Mouse (Mus musculus) heart, embryonic 10.5 days (tissue): ENCODE results near the gene Ugcg. TPM values are rescaled to one million over a fixed set of nuclear protein-coding genes. Genes with fewer than 3 reads are reported as not detected.
"Not testable (repeated sequence)": the region's sequence is repeated elsewhere in the genome, so short reads cannot be mapped to it uniquely, and the experiment has no call there.

Source experiments
- DNase-seq: peaks from one replicate; pipeline ENCODE4 v3.0.0-alpha.2; 2017; ENCODE audit warnings: low spot score
- H3K27ac ChIP-seq: fragments of 300-500 bp; sonication (generic); 2 replicates; pipeline ENCODE4 v1.5.1; 2016; ENCODE audit warnings: mild to moderate bottlenecking
- H3K27me3 ChIP-seq: fragments of 300-500 bp; sonication (generic); 2 replicates; pipeline ENCODE4 v1.6.1; 2016; ENCODE audit warnings: mild to moderate bottlenecking; ENCODE audit not compliant: poor library complexity, insufficient read depth, severe bottlenecking
- H3K36me3 ChIP-seq: fragments of 300-500 bp; sonication (generic); 2 replicates; pipeline ENCODE4 v1.6.1; 2016; ENCODE audit warnings: mild to moderate bottlenecking, moderate library complexity
- H3K4me1 ChIP-seq: fragments of 300-500 bp; sonication (generic); 2 replicates; pipeline ENCODE4 v1.6.1; 2016; ENCODE audit warnings: mild to moderate bottlenecking
- H3K4me3 ChIP-seq: fragments of 300-500 bp; sonication (generic); 2 replicates; pipeline ENCODE4 v1.5.1; 2016; ENCODE audit warnings: mild to moderate bottlenecking, moderate library complexity
- H3K9me3 ChIP-seq: fragments of 300-500 bp; sonication (generic); 2 replicates; pipeline ENCODE4 v1.6.1; 2016; ENCODE audit warnings: mild to moderate bottlenecking, moderate library complexity
- WGBS: fragments of 180-500 bp; shearing (Covaris S2); methylation state at CpG from one replicate; pipeline ENCODE4 v1.1.7; 2016; 5-methylcytosine and 5-hydroxymethylcytosine counted together
- polyA plus RNA-seq: library from polyadenylated mRNA; unstranded; fragments of >200 nt; fragmentation: Nextera tagmentation; extraction: Ambion mirVana; gene quantifications from 2 replicates; pipeline ENCODE4 v1.2.1, GENCODE M21; 2016

The Ugcg gene
- polyA plus RNA-seq, 1 experiment from 2014 or later = 9.7 TPM

- Histone ChIP-seq H3K36me3 (no peaks in the 10 kb centered on the region), H3K27me3 (no peaks in the 10 kb centered on the region), H3K4me3 (no peak overlapping the region), H3K9me3 (no peaks in the 10 kb centered on the region), H3K4me1 (peaks cover 3% of the 10 kb centered on the region; the same call in 1 of the 2 replicates), H3K27ac (no peak overlapping the region)
- 52% methylated on average over 3 of the region's 3 CpGs for WGBS
- no peak for DNase-seq
Measured at GRCm38 (mm10) chr4:59257866-59258265, 68.8 kb downstream of the Ugcg start.

DNA sequence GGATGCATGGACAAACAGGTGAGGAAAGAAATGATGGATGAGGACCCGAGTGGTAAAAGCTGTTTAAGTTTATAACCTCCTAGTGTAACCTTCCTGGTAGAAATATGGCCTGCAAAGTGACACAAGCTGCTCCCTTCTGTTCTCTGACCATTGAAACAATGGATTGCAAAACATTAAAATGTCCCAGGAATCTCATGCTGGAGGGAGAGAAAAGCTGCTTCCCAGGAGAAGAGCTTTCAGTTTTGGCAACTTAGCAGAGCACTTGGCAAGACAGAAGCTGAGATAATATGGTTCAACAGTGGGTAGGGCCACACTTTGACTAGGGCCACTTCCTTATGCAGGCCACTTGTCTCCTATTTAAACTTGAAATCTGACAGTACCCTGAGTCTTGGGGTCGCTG, 69.7 kb downstream of the Ugcg start:
- Histone ChIP-seq H3K27me3 (no peaks in the 10 kb centered on the region), H3K9me3 (no peaks in the 10 kb centered on the region), H3K36me3 (no peaks in the 10 kb centered on the region), H3K4me3 (no peak overlapping the region), H3K4me1 (no peaks in the 10 kb centered on the region), H3K27ac (no peak overlapping the region)
- 88% methylated on average over 2 of the region's 2 CpGs for WGBS
- no peak for DNase-seq

- Histone ChIP-seq H3K27me3 (no peaks in the 10 kb centered on the region), H3K27ac (no peak overlapping the region)
- WGBS = 63% methylated on average over 1 of the region's 1 CpGs
Measured at GRCm38 (mm10) chr4:59259806-59260205, 70.7 kb downstream of the Ugcg start.

GRCm38 (mm10) chr4:59260871-59261515, 71.9 kb downstream of the Ugcg start:
- 82% methylated on average over 13 of the region's 13 CpGs for WGBS

More at GRCm38 (mm10) chr4:59259806-59260205, 70.7 kb downstream of the Ugcg start:
- no peaks in the 10 kb centered on the region for H3K36me3 ChIP-seq
- no peak overlapping the region for H3K4me3 ChIP-seq
- no peak for DNase-seq
- no peaks in the 10 kb centered on the region for H3K9me3 ChIP-seq
- no peaks in the 10 kb centered on the region for H3K4me1 ChIP-seq

DNA sequence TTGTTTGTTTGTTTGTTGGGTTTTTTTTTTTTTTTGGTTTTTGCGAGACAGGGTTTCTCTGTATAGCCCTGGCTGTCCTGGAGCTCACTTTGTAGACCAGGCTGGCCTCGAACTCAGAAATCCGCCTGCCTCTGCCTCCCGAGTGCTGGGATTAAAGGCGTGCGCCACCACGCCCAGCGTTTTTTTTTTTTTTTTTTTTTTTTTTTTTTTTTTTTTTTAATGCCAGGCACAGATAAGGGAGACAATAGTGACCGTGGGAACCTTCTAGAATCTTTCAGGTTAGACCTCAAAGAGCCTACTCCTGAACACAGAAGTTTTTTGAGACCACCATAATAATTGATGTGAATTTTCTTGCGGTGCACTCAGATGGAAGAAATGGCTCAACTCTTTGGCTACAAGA, 72.5 kb downstream of the Ugcg start:
- H3K9me3 ChIP-seq, H3K27me3 ChIP-seq, H3K4me1 ChIP-seq, H3K4me3 ChIP-seq, H3K36me3 ChIP-seq, H3K27ac ChIP-seq, DNase-seq: not testable (repeated sequence)
- WGBS = 84% methylated on average over 10 of the region's 10 CpGs

More at GRCm38 (mm10) chr4:59260871-59261515, 71.9 kb downstream of the Ugcg start:
- no peaks in the 10 kb centered on the region for H3K36me3 ChIP-seq
- no peaks in the 10 kb centered on the region for H3K4me1 ChIP-seq
- no peaks in the 10 kb centered on the region for H3K27me3 ChIP-seq
- no peak overlapping the region for H3K4me3 ChIP-seq
- no peaks in the 10 kb centered on the region for H3K9me3 ChIP-seq
- H3K27ac ChIP-seq = peak overlapping the region; percentile 6; the same call in 1 of the 2 replicates
- no peak for DNase-seq

DNA sequence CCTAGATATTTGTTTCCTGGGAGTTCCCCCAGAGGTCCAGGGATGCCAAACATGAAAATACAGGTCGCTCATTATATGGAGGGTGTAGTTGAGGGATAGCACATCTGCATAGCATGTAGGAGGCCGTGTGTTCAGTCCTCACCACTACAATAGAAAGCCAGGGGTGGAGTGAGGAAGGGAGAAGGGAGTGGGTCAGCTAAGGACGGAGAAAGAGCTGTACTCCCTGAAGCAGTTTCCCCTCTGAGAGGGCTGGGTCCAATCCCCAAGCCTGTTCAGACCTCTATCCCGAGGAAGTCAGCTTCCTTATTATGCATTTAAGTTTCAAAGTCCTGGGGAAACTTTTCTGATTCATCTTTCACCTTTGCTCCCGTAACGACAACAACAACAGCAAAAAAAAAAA, 73.1 kb downstream of the Ugcg start:
- no peaks in the 10 kb centered on the region for H3K4me1 ChIP-seq
- no peaks in the 10 kb centered on the region for H3K27me3 ChIP-seq
- H3K36me3 ChIP-seq = no peaks in the 10 kb centered on the region
- WGBS = 75% methylated on average over 6 of the region's 6 CpGs
- DNase-seq = no peak
- no peak overlapping the region for H3K4me3 ChIP-seq
- no peaks in the 10 kb centered on the region for H3K9me3 ChIP-seq
- H3K27ac ChIP-seq = no peak overlapping the region

- Histone ChIP-seq H3K4me3 (no peak overlapping the region), H3K4me1 (no peaks in the 10 kb centered on the region), H3K9me3 (0 out of 2 replicates have a peak, but pooled peaks cover under 1% of the 10 kb centered on the region), H3K27me3 (no peaks in the 10 kb centered on the region), H3K27ac (no peak overlapping the region), H3K36me3 (no peaks in the 10 kb centered on the region)
- 82% methylated on average over 2 of the region's 2 CpGs for WGBS
- DNase-seq = no peak
Measured at GRCm38 (mm10) chr4:59263418-59263817, 74.4 kb downstream of the Ugcg start.

DNA sequence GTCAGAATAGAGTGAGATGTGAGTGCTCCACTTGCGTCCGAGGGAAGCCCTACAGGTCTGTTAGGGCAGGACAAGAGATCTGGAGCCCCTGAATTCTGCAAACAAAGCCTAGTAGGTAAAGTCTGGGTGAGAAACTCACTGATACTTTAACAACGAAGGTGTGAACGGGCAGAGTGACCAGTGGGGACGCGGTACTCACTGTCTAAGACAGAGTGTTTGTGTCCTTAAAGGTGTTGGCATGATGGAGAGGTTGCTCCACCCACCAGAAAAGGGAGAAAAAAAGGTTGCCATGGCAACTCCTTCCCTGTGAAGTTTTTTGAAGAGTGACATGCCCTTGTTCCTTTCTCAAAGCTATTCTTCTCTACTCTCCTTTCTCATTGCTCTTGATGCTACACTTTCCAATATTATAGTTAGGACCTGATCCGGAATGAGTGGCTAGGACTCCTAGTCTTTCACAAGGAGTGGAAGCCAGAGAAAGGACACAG, 75.6 kb downstream of the Ugcg start:
- no peaks in the 10 kb centered on the region for H3K27me3 ChIP-seq
- WGBS = 72% methylated on average over 7 of the region's 7 CpGs

DNA sequence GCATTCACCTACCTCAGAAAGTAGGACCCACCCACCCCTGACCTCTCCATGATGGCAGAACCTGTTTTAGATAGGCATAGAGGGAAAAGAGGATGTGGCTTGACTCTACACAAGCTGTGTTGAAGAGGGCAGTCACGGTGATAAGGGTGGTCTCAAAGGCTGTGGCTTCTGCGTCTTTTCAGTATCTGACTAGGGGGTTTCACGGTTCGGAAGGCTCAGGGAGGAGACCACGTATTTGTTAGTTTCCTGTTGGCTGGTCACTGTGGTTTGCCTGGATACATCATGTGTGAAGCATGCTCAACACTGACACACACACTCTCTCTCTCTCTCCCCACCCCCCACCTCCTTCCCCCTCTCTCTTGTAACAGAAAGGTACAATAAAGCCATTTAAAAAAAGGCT, 76.1 kb downstream of the Ugcg start:
- Histone ChIP-seq H3K4me1 (no peaks in the 10 kb centered on the region), H3K9me3 (peaks cover 7% of the 10 kb centered on the region; the same call in 1 of the 2 replicates), H3K36me3 (0 out of 2 replicates have a peak, but pooled peaks cover 4% of the 10 kb centered on the region), H3K27ac (no peak overlapping the region), H3K27me3 (no peaks in the 10 kb centered on the region), H3K4me3 (no peak overlapping the region)
- 66% methylated on average over 5 of the region's 5 CpGs for WGBS
- no peak for DNase-seq

More for the DNA sequence above, 75.6 kb downstream of the Ugcg start:
- Histone ChIP-seq H3K36me3 (0 out of 2 replicates have a peak, but pooled peaks cover under 1% of the 10 kb centered on the region), H3K27ac (no peak overlapping the region), H3K4me1 (no peaks in the 10 kb centered on the region), H3K9me3 (peaks cover 7% of the 10 kb centered on the region; the same call in 1 of the 2 replicates), H3K4me3 (no peak overlapping the region)
- no peak for DNase-seq

GRCm38 (mm10) chr4:59265631-59266030, 76.6 kb downstream of the Ugcg start:
- Histone ChIP-seq H3K9me3 (peaks cover 7% of the 10 kb centered on the region; the same call in 1 of the 2 replicates), H3K4me1 (no peaks in the 10 kb centered on the region), H3K27ac (no peak overlapping the region), H3K27me3 (no peaks in the 10 kb centered on the region), H3K4me3 (no peak overlapping the region), H3K36me3 (0 out of 2 replicates have a peak, but pooled peaks cover 4% of the 10 kb centered on the region)
- 92% methylated on average over 5 of the region's 5 CpGs for WGBS
- no peak for DNase-seq

Other genes starting within 250 kb of the Ugcg start
- 0.28 and 0.38 TPM in 2 replicates for gene Zkscan16, start 245.6 kb upstream of the Ugcg start, polyA plus RNA-seq
- gene Ptgr1, start 202.1 kb upstream of the Ugcg start, polyA plus RNA-seq = 10.6 and 17.0 TPM in 2 replicates
- gene Dnajc25, start 194.2 kb upstream of the Ugcg start, polyA plus RNA-seq = 7.4 and 11.4 TPM in 2 replicates
- gene Gm20503, start 186.0 kb upstream of the Ugcg start, polyA plus RNA-seq = 10.9 and 14.1 TPM in 2 replicates
- 44.4 and 55.4 TPM in 2 replicates for gene Gng10, start 154.2 kb upstream of the Ugcg start, polyA plus RNA-seq
- not detected in 2 replicates for gene AI481877, start 50.3 kb upstream of the Ugcg start, polyA plus RNA-seq
- gene Susd1, start 249.4 kb downstream of the Ugcg start, polyA plus RNA-seq = 8.1 and 9.7 TPM in 2 replicates